Mouse (Mus musculus) hindbrain, embryonic 13.5 days (tissue): ENCODE measurements at regions not wholly inside any gene's neighbourhood (a gene's known extent, or its start where the extent isn't known, plus 50 kb on each side); places are given as distances from the start of the nearest gene placed in this dataset.
A peak's percentile ranks its signal among the peaks of the same experiment; 100 is the strongest.

Experiments
- ATAC-seq: fragments of 200-750 bp; cut with Nextera tagmentation; 2 replicates; pipeline ENCODE4 v1.8.0; 2017; ENCODE audit warnings: moderate TSS enrichment; ENCODE audit not compliant: low FRiP score
- H3K27ac ChIP-seq: fragments of 300-500 bp; sonication (generic); 2 replicates; pipeline ENCODE4 v1.5.1; 2015; ENCODE audit warnings: inconsistent platforms, mild to moderate bottlenecking, moderate library complexity
- H3K27me3 ChIP-seq: fragments of 300-500 bp; sonication (generic); 2 replicates; pipeline ENCODE4 v1.6.1; 2015; ENCODE audit warnings: mild to moderate bottlenecking, inconsistent platforms
- H3K36me3 ChIP-seq: fragments of 300-500 bp; sonication (generic); 2 replicates; pipeline ENCODE4 v1.6.1; 2015; ENCODE audit warnings: mild to moderate bottlenecking, inconsistent platforms
- H3K4me1 ChIP-seq: fragments of 300-500 bp; sonication (generic); replicated peaks from 2 replicates; pipeline ENCODE4 v1.6.1; 2015; ENCODE audit warnings: inconsistent platforms
- H3K4me2 ChIP-seq: fragments of 300-500 bp; sonication (generic); 2 replicates; pipeline ENCODE4 v1.6.1; 2015; ENCODE audit warnings: inconsistent platforms, mild to moderate bottlenecking, moderate library complexity
- H3K4me3 ChIP-seq: fragments of 300-500 bp; sonication (generic); 2 replicates; pipeline ENCODE4 v1.5.1; 2015; ENCODE audit warnings: mild to moderate bottlenecking, inconsistent platforms
- H3K9ac ChIP-seq: fragments of 300-500 bp; sonication (generic); 2 replicates; pipeline ENCODE4 v1.6.1; 2015; ENCODE audit warnings: mild to moderate bottlenecking, inconsistent platforms
- H3K9me3 ChIP-seq: fragments of 300-500 bp; sonication (generic); 2 replicates; pipeline ENCODE4 v1.6.1; 2016; ENCODE audit warnings: inconsistent platforms
- WGBS: fragments of 180-500 bp; shearing (Covaris S2); methylation state at CpG from one replicate; pipeline ENCODE4 v1.1.7; 2015; 5-methylcytosine and 5-hydroxymethylcytosine counted together

- no peaks in the 10 kb centered on the region for H3K9me3 ChIP-seq
- 79% methylated on average over 2 of the region's 2 CpGs for WGBS
These were observed 133.0 kb downstream of the Mat2b start for GRCm38 (mm10) chr11:40561983-40562382.

GRCm38 (mm10) chr11:40561400-40561799 lies 133.6 kb downstream of the Mat2b start:
- Histone ChIP-seq H3K27me3 (no peaks in the 10 kb centered on the region), H3K4me2 (no peak overlapping the region), H3K36me3 (no peaks in the 10 kb centered on the region), H3K4me1 (peaks cover 5% of the 10 kb centered on the region; the same call in 1 of the 2 replicates), H3K9ac (no peak overlapping the region), H3K9me3 (no peaks in the 10 kb centered on the region), H3K4me3 (no peak overlapping the region), H3K27ac (no peak overlapping the region)
- WGBS = 92% methylated on average over 2 of the region's 2 CpGs
- ATAC-seq = no peak

More at GRCm38 (mm10) chr11:40561983-40562382, 133.0 kb downstream of the Mat2b start:
- no peak overlapping the region for H3K9ac ChIP-seq
- no peak overlapping the region for H3K4me2 ChIP-seq
- H3K27ac ChIP-seq = no peak overlapping the region
- no peaks in the 10 kb centered on the region for H3K27me3 ChIP-seq
- peaks cover 5% of the 10 kb centered on the region; the same call in 1 of the 2 replicates for H3K4me1 ChIP-seq
- H3K36me3 ChIP-seq = no peaks in the 10 kb centered on the region
- no peak overlapping the region for H3K4me3 ChIP-seq
- no peak for ATAC-seq

GRCm38 (mm10) chr11:40558486-40558885 lies 136.5 kb downstream of the Mat2b start:
- no peak for ATAC-seq
- 93% methylated on average over 2 of the region's 2 CpGs for WGBS

GRCm38 (mm10) chr11:40554867-40555794 lies 139.9 kb downstream of the Mat2b start:
- no peak overlapping the region for H3K4me2 ChIP-seq
- peaks cover 2% of the 10 kb centered on the region; the same call in 1 of the 2 replicates for H3K4me1 ChIP-seq
- no peaks in the 10 kb centered on the region for H3K9me3 ChIP-seq
- no peak for ATAC-seq
- H3K27ac ChIP-seq = no peak overlapping the region
- no peak overlapping the region for H3K4me3 ChIP-seq
- no peaks in the 10 kb centered on the region for H3K27me3 ChIP-seq
- H3K36me3 ChIP-seq = no peaks in the 10 kb centered on the region
- WGBS = 78% methylated on average over 11 of the region's 11 CpGs
- H3K9ac ChIP-seq = no peak overlapping the region

More at GRCm38 (mm10) chr11:40558486-40558885, 136.5 kb downstream of the Mat2b start:
- Histone ChIP-seq H3K4me1 (peaks cover 5% of the 10 kb centered on the region; the same call in 1 of the 2 replicates), H3K27me3 (no peaks in the 10 kb centered on the region), H3K9me3 (no peaks in the 10 kb centered on the region), H3K36me3 (no peaks in the 10 kb centered on the region), H3K4me3 (no peak overlapping the region), H3K27ac (no peak overlapping the region), H3K4me2 (no peak overlapping the region), H3K9ac (no peak overlapping the region)

GRCm38 (mm10) chr11:40552054-40552453 lies 142.9 kb downstream of the Mat2b start:
- no peaks in the 10 kb centered on the region for H3K27me3 ChIP-seq
- no peaks in the 10 kb centered on the region for H3K36me3 ChIP-seq
- no peak for ATAC-seq
- no peaks in the 10 kb centered on the region for H3K9me3 ChIP-seq
- H3K27ac ChIP-seq = no peak overlapping the region
- no peak overlapping the region for H3K4me3 ChIP-seq
- H3K9ac ChIP-seq = no peak overlapping the region
- H3K4me1 ChIP-seq = peaks cover 3% of the 10 kb centered on the region; the same call in 1 of the 2 replicates
- 85% methylated on average over 2 of the region's 2 CpGs for WGBS
- H3K4me2 ChIP-seq = no peak overlapping the region

- 79% methylated on average over 2 of the region's 2 CpGs for WGBS
- H3K9ac ChIP-seq = no peak overlapping the region
- no peak overlapping the region for H3K27ac ChIP-seq
- H3K9me3 ChIP-seq = no peaks in the 10 kb centered on the region
- no peak overlapping the region for H3K4me2 ChIP-seq
- H3K4me3 ChIP-seq = no peak overlapping the region
- no peak for ATAC-seq
- H3K36me3 ChIP-seq = no peaks in the 10 kb centered on the region
- H3K27me3 ChIP-seq = no peaks in the 10 kb centered on the region
- H3K4me1 ChIP-seq = peaks cover 3% of the 10 kb centered on the region; the same call in 1 of the 2 replicates
These were observed 148.4 kb downstream of the Mat2b start for GRCm38 (mm10) chr11:40546596-40546995.

GRCm38 (mm10) chr11:40545537-40545936 lies 149.5 kb downstream of the Mat2b start:
- no peaks in the 10 kb centered on the region for H3K9me3 ChIP-seq
- H3K27ac ChIP-seq = 0 out of 2 replicates have a peak overlapping the region, but pooled peaks have one; percentile 20
- peaks cover 4% of the 10 kb centered on the region; the same call in 1 of the 2 replicates for H3K27me3 ChIP-seq
- no peak overlapping the region for H3K9ac ChIP-seq
- H3K4me2 ChIP-seq = no peak overlapping the region
- H3K36me3 ChIP-seq = no peaks in the 10 kb centered on the region
- ATAC-seq = no peak
- 33% methylated on average over 1 of the region's 1 CpGs for WGBS
- H3K4me3 ChIP-seq = no peak overlapping the region
- peaks cover 3% of the 10 kb centered on the region; the same call in 1 of the 2 replicates for H3K4me1 ChIP-seq

- no peak overlapping the region for H3K4me3 ChIP-seq
- no peak for ATAC-seq
- no peak overlapping the region for H3K27ac ChIP-seq
- no peaks in the 10 kb centered on the region for H3K36me3 ChIP-seq
- H3K4me1 ChIP-seq = peaks cover 7% of the 10 kb centered on the region; the same call in 1 of the 2 replicates
- H3K9ac ChIP-seq = no peak overlapping the region
- H3K4me2 ChIP-seq = no peak overlapping the region
- 7% methylated on average over 3 of the region's 3 CpGs for WGBS
- H3K27me3 ChIP-seq = peaks cover 4% of the 10 kb centered on the region; the same call in 1 of the 2 replicates
- no peaks in the 10 kb centered on the region for H3K9me3 ChIP-seq
These were observed 154.8 kb downstream of the Mat2b start for GRCm38 (mm10) chr11:40540229-40540628.

- ATAC-seq = no peak
- H3K4me2 ChIP-seq = peak overlapping the region; percentile 28; the same call in 1 of the 2 replicates
- H3K36me3 ChIP-seq = no peaks in the 10 kb centered on the region
- H3K27me3 ChIP-seq = peaks cover 4% of the 10 kb centered on the region; the same call in 1 of the 2 replicates
- WGBS = 12% methylated on average over 11 of the region's 11 CpGs
- no peak overlapping the region for H3K9ac ChIP-seq
- peaks cover 7% of the 10 kb centered on the region; the same call in 1 of the 2 replicates for H3K4me1 ChIP-seq
- H3K27ac ChIP-seq = peak overlapping the region; percentile 13; the same call in 1 of the 2 replicates
- H3K4me3 ChIP-seq = no peak overlapping the region
- no peaks in the 10 kb centered on the region for H3K9me3 ChIP-seq
These were observed 155.2 kb downstream of the Mat2b start for GRCm38 (mm10) chr11:40539776-40540175.

- Histone ChIP-seq H3K27me3 (peaks cover 2% of the 10 kb centered on the region; the same call in 1 of the 2 replicates), H3K9ac (no peak overlapping the region), H3K4me1 (peaks cover 7% of the 10 kb centered on the region; the same call in 1 of the 2 replicates), H3K27ac (no peak overlapping the region), H3K36me3 (no peaks in the 10 kb centered on the region), H3K4me2 (no peak overlapping the region), H3K9me3 (no peaks in the 10 kb centered on the region), H3K4me3 (no peak overlapping the region)
- 84% methylated on average over 14 of the region's 14 CpGs for WGBS
- ATAC-seq = no peak
These were observed 158.7 kb downstream of the Mat2b start for GRCm38 (mm10) chr11:40536236-40536765.

GRCm38 (mm10) chr11:40510325-40511239 lies 184.4 kb downstream of the Mat2b start:
- H3K4me3 ChIP-seq = no peak overlapping the region
- 40% methylated on average over 10 of the region's 10 CpGs for WGBS
- ATAC-seq = peak; percentile 92
- H3K9me3 ChIP-seq = no peaks in the 10 kb centered on the region
- H3K4me1 ChIP-seq = peaks cover 10% of the 10 kb centered on the region; the same call in 1 of the 2 replicates
- peak overlapping the region; percentile 60 for H3K27ac ChIP-seq
- H3K36me3 ChIP-seq = no peaks in the 10 kb centered on the region
- no peak overlapping the region for H3K9ac ChIP-seq
- no peak overlapping the region for H3K4me2 ChIP-seq
- no peaks in the 10 kb centered on the region for H3K27me3 ChIP-seq
